17 mouse cellular contexts compared by ENCODE assay signal in genomic region chr4:143180731-143181130, GRCm38 (mm10).
"Had no signal": no experiment of that assay in that cellular context is flagged by ENCODE, and none has a peak within 500 bp of the region (broad histone marks: within the 10 kb centered on the region; RNA-seq: fewer than 3 reads in every experiment).

No protein-coding gene starts in this region.

- ATAC-seq: liver, postnatal 0 days; midbrain, embryonic 13.5 days had no signal

- DNase-seq: kidney, adult 11 months; kidney, adult 9 months; kidney, postnatal 10 days; kidney, postnatal 4 days; liver; liver, embryonic 13.5 days; liver, postnatal 0 days; retina, postnatal 1 day; right cerebral cortex, postnatal 4 days; spleen, adult 18-20 months; thymus, postnatal 4 days had no signal

- H3K27me3 ChIP-seq: limb, embryonic 12.5 days; liver, embryonic 13.5 days; midbrain, embryonic 13.5 days; neural tube, embryonic 15.5 days; stomach, embryonic 15.5 days had no signal

- H3K4me3 ChIP-seq: layer of hippocampus, adult 2 months; limb, embryonic 12.5 days; liver, embryonic 13.5 days; megakaryocyte, embryonic 14.5 days; midbrain, embryonic 13.5 days; neural tube, embryonic 15.5 days; stomach, embryonic 15.5 days had no signal

- H3K36me3 ChIP-seq: stomach, embryonic 15.5 days had no signal

- H3K4me1 ChIP-seq: limb, embryonic 12.5 days; megakaryocyte, embryonic 14.5 days; midbrain, embryonic 13.5 days; neural tube, embryonic 15.5 days; stomach, embryonic 15.5 days had no signal
